Mouse (Mus musculus) CH12.LX (cell line): ENCODE results near the gene Clpsl2. TPM values are rescaled to one million over a fixed set of nuclear protein-coding genes. Genes with fewer than 3 reads are reported as not detected.
A peak's percentile ranks its signal among the peaks of the same experiment; 100 is the strongest.

Experiments used
- DNase-seq: peaks from one replicate; pipeline ENCODE4 v3.0.0-alpha.2; 2013; ENCODE audit errors: extremely low read depth
- H3K27ac ChIP-seq: 2 replicates; pipeline ENCODE4 v1.5.1; 2012; ENCODE audit warnings: low read depth, mild to moderate bottlenecking, control low read depth, moderate library complexity; ENCODE audit not compliant: insufficient read depth
- H3K27me3 ChIP-seq: replicated peaks from 2 replicates; pipeline ENCODE3; 2012; ENCODE audit warnings: inconsistent platforms
- H3K36me3 ChIP-seq, 2 experiments: replicated peaks in 1 of 2; 2 replicates each; pipeline versions ENCODE3 to v1.6.1; 2012; ENCODE audit warnings: inconsistent platforms in 1 of 2, low read length in 1 of 2, mild to moderate bottlenecking in 1 of 2, mixed read lengths in 1 of 2, moderate library complexity in 1 of 2; ENCODE audit not compliant: control insufficient read depth in 1 of 2, insufficient read depth in 1 of 2
- H3K4me1 ChIP-seq, 2 experiments: 2 replicates each; pipeline ENCODE4 v1.6.1; 2012; ENCODE audit warnings: inconsistent platforms in 1 of 2, moderate library complexity in 1 of 2; ENCODE audit not compliant: insufficient read depth in 2 of 2, control insufficient read depth in 1 of 2
- H3K4me2 ChIP-seq: 2 replicates; pipeline ENCODE4 v1.6.1; 2012; ENCODE audit warnings: low read depth, mild to moderate bottlenecking, control low read depth; ENCODE audit not compliant: poor library complexity, insufficient read depth, severe bottlenecking
- H3K4me3 ChIP-seq, 3 experiments: fragments of 150-350 bp in 1 of 3; sonication (generic) in 1 of 3; replicated peaks in 1 of 3; 2 replicates each; pipeline versions ENCODE3 to v1.5.1; 2011 to 2012; ENCODE audit warnings: low read depth in 2 of 3, low read length in 2 of 3, mild to moderate bottlenecking in 2 of 3, moderate library complexity in 2 of 3, control low read depth in 1 of 3, improper control_type of control experiment in 1 of 3, inconsistent platforms in 1 of 3, mixed read lengths in 1 of 3; ENCODE audit not compliant: poor library complexity in 1 of 3
- H3K79me2 ChIP-seq: replicated peaks from 2 replicates; pipeline ENCODE4 v1.6.1; 2012; ENCODE audit warnings: mild to moderate bottlenecking, moderate library complexity; ENCODE audit not compliant: control insufficient read depth, poor library complexity, insufficient read depth, severe bottlenecking; ENCODE audit errors: extremely low read depth
- H3K9ac ChIP-seq: 2 replicates; pipeline ENCODE4 v1.6.1; 2012; ENCODE audit warnings: low read depth, mild to moderate bottlenecking, control low read depth, moderate library complexity; ENCODE audit not compliant: insufficient read depth
- H3K9me3 ChIP-seq: replicated peaks from 2 replicates; pipeline ENCODE3; 2012; ENCODE audit warnings: low read length, inconsistent platforms, mixed read lengths
- CHD1 ChIP-seq: IDR thresholded peaks from 2 replicates; pipeline ENCODE4 v1.6.1; 2012; ENCODE audit warnings: low read depth, low read length, improper control_type of control experiment, inconsistent platforms
- CTCF ChIP-seq, 2 experiments: IDR thresholded peaks in 1 of 2; conservative IDR thresholded peaks in 1 of 2; 2 replicates each; pipeline ENCODE4 v1.5.1; 2011 to 2012; ENCODE audit warnings: low read depth in 2 of 2, low read length in 2 of 2, improper control_type of control experiment in 1 of 2, inconsistent platforms in 1 of 2, mild to moderate bottlenecking in 1 of 2, moderate library complexity in 1 of 2
- E2F4 ChIP-seq: IDR thresholded peaks from 2 replicates; pipeline ENCODE4 v1.6.1; 2011; ENCODE audit warnings: low read depth, low read length, improper control_type of control experiment; ENCODE audit not compliant: insufficient replicate concordance
- ETS1 ChIP-seq: conservative IDR thresholded peaks from 2 replicates; pipeline ENCODE4 v1.6.1; 2012; ENCODE audit warnings: low read depth, mild to moderate bottlenecking, inconsistent platforms, low read length, improper control_type of control experiment, moderate library complexity
- GABPA ChIP-seq: IDR thresholded peaks from 2 replicates; pipeline ENCODE4 v1.6.1; 2012; ENCODE audit warnings: low read depth, low read length, improper control_type of control experiment, inconsistent platforms; ENCODE audit not compliant: insufficient replicate concordance
- IRF4 ChIP-seq: IDR thresholded peaks from 2 replicates; pipeline ENCODE4 v1.6.1; 2014; ENCODE audit warnings: low read depth, mild to moderate bottlenecking, inconsistent platforms, low read length, improper control_type of control experiment
- JUND ChIP-seq: conservative IDR thresholded peaks from 2 replicates; pipeline ENCODE4 v1.6.1; 2011; ENCODE audit warnings: low read depth, low read length, improper control_type of control experiment
- MAFK ChIP-seq: IDR thresholded peaks from 2 replicates; pipeline ENCODE4 v1.6.1; 2011; ENCODE audit warnings: low read length, improper control_type of control experiment; ENCODE audit not compliant: insufficient replicate concordance
- MXI1 ChIP-seq: IDR thresholded peaks from 2 replicates; pipeline ENCODE4 v1.6.1; 2011; ENCODE audit warnings: mild to moderate bottlenecking, low read depth, low read length, improper control_type of control experiment
- MYC ChIP-seq: IDR thresholded peaks from 2 replicates; pipeline ENCODE4 v1.6.1; 2011; ENCODE audit warnings: low read depth, mild to moderate bottlenecking, improper control_type of control experiment, low read length
- NRF1 ChIP-seq: IDR thresholded peaks from 2 replicates; pipeline ENCODE4 v1.6.1; 2014; ENCODE audit warnings: low read depth, mild to moderate bottlenecking, inconsistent platforms, low read length, improper control_type of control experiment, moderate library complexity
- POLR2AphosphoS2 ChIP-seq: IDR thresholded peaks from 2 replicates; pipeline ENCODE4 v1.6.1; 2011; ENCODE audit warnings: low read depth, low read length, improper control_type of control experiment
- SMC3 ChIP-seq: IDR thresholded peaks from 2 replicates; pipeline ENCODE4 v1.6.1; 2011; ENCODE audit warnings: low read depth, low read length, improper control_type of control experiment
- TCF12 ChIP-seq: IDR thresholded peaks from 2 replicates; pipeline ENCODE4 v1.6.1; 2014; ENCODE audit warnings: low read depth, mild to moderate bottlenecking, inconsistent platforms, low read length, improper control_type of control experiment
- USF1 ChIP-seq: IDR thresholded peaks from 2 replicates; pipeline ENCODE4 v1.6.1; 2014; ENCODE audit warnings: low read depth, mild to moderate bottlenecking, inconsistent platforms, low read length, improper control_type of control experiment
- USF2 ChIP-seq: conservative IDR thresholded peaks from 2 replicates; pipeline ENCODE4 v1.6.1; 2011; ENCODE audit warnings: low read depth, low read length, improper control_type of control experiment
- ZC3H11A ChIP-seq: IDR thresholded peaks from 2 replicates; pipeline ENCODE4 v1.6.1; 2012; ENCODE audit warnings: low read depth, mild to moderate bottlenecking, inconsistent platforms, low read length, improper control_type of control experiment
- ZMIZ1 ChIP-seq: IDR thresholded peaks from 2 replicates; pipeline ENCODE4 v1.6.1; 2012; ENCODE audit warnings: low read depth, mild to moderate bottlenecking, inconsistent platforms, low read length, improper control_type of control experiment
- ZNF384 ChIP-seq: IDR thresholded peaks from 2 replicates; pipeline ENCODE4 v1.6.1; 2012; ENCODE audit warnings: low read depth, low read length, improper control_type of control experiment, inconsistent platforms
- dilution Hi-C: fragments of 300-500 bp; cut with MboI; formaldehyde crosslinking; loops from 2 replicates; pipeline ENCODE4 v1.14.3; 2020; ENCODE audit warnings: low sequenced_read_pairs; ENCODE audit not compliant: extremely low pct_unique_long_range_greater_than_20kb, extremely low pct_ligation_motif_present
- in situ Hi-C: fragments of 300-500 bp; cut with MboI; formaldehyde crosslinking; loops from 3 replicates; pipeline ENCODE4 v1.14.3; 2019; ENCODE audit warnings: low sequenced_read_pairs, low pct_ligation_motif_present, low pct_unique_long_range_greater_than_20kb, mixed read lengths
- polyA plus RNA-seq: library from polyadenylated mRNA; unstranded; fragments of >175 nt; gene quantifications from 2 replicates; pipeline ENCODE4 v1.2.1, GENCODE M21; 2012; ENCODE audit warnings: low read depth; ENCODE audit not compliant: insufficient read length
- total RNA-seq, 2 experiments: library from RNA; depleted of rRNA; stranded (reverse); fragments of 300-350 nt in 1 of 2; fragments of >200 nt in 1 of 2; gene quantifications; 2 replicates each; pipeline ENCODE4 v1.2.3; 2012 to 2014

Clpsl2 gene
- total and polyA plus RNA-seq, 3 experiments: not detected

- H3K4me1 ChIP-seq: no peaks in the 10 kb centered on the region; a peak in 1 of 4 replicates
- H3K4me3 ChIP-seq: no peak overlapping the region
- H3K27ac ChIP-seq: no peak overlapping the region
- no peaks in the 10 kb centered on the region for H3K79me2 ChIP-seq
- H3K27me3 ChIP-seq: no peaks in the 10 kb centered on the region
- no peak for TF ChIP-seq NRF1
- TF ChIP-seq ETS1: no peak
- TF ChIP-seq IRF4: no peak
- no peak for TF ChIP-seq ZMIZ1
- no peak for TF ChIP-seq ZC3H11A
- TF ChIP-seq TCF12: no peak
- TF ChIP-seq USF1: no peak
- TF ChIP-seq CHD1: no peak
- no peak for TF ChIP-seq USF2
- TF ChIP-seq MXI1: no peak
- no peak for TF ChIP-seq MAFK
- no peak for TF ChIP-seq GABPA
- no peak for TF ChIP-seq MYC
- no peak for TF ChIP-seq JUND
- no peak for TF ChIP-seq POLR2AphosphoS2
- TF ChIP-seq SMC3: no peak
- TF ChIP-seq ZNF384: no peak
- no peak for TF ChIP-seq E2F4
- no peak for DNase-seq
- in situ Hi-C loops (loop anchor here (10.0 kb wide), 1 partner anchor 163 kb away; no protein-coding TSS in a partner anchor), dilution Hi-C loops (no loop called here)
- H3K36me3 ChIP-seq: no peaks in the 10 kb centered on the region
- H3K9ac ChIP-seq: no peak overlapping the region
- H3K4me2 ChIP-seq: no peak overlapping the region
- peaks cover 27% of the 10 kb centered on the region for H3K9me3 ChIP-seq
These were observed 11.3 kb upstream of the Clpsl2 start for GRCm38 (mm10) chr17:28537881-28538280.

GRCm38 (mm10) chr17:28546925-28547324 is 2.3 kb upstream of the Clpsl2 start:
- Histone ChIP-seq H3K4me1 (no peaks in the 10 kb centered on the region), H3K79me2 (no peaks in the 10 kb centered on the region), H3K27ac (no peak overlapping the region), H3K4me2 (no peak overlapping the region), H3K9ac (no peak overlapping the region), H3K4me3 (no peak overlapping the region), H3K9me3 (peaks cover 3% of the 10 kb centered on the region), H3K36me3 (no peaks in the 10 kb centered on the region), H3K27me3 (peaks cover 42% of the 10 kb centered on the region)
- dilution Hi-C loops (no loop called here), in situ Hi-C loops (no loop called here)
- peak in 1 of 2 experiments; percentile 25; a peak in 1 of 4 replicates for TF ChIP-seq CTCF (conservative IDR thresholded peaks at IDR 0.05 in 1 of 2, IDR thresholded peaks at IDR 0.05 in 1 of 2; ENCODE audit: low read depth in 2 of 2, low read length in 2 of 2)
- no peak for TF ChIP-seq ZMIZ1
- DNase-seq: no peak
